Mouse (Mus musculus) forebrain, embryonic 15.5 days (tissue): ENCODE results near the gene Znhit3. TPM values are rescaled to one million over a fixed set of nuclear protein-coding genes. Genes with fewer than 3 reads are reported as not detected.
"Not testable (repeated sequence)": the region's sequence is repeated elsewhere in the genome, so short reads cannot be mapped to it uniquely, and the experiment has no call there.

ENCODE experiments used
- ATAC-seq: fragments of 200-750 bp; cut with Nextera tagmentation; replicated peaks from 2 replicates; pipeline ENCODE4 v1.8.0; 2017; ENCODE audit warnings: mild to moderate bottlenecking, moderate TSS enrichment, moderate library complexity
- H3K27ac ChIP-seq: fragments of 300-500 bp; sonication (generic); replicated peaks from 2 replicates; pipeline ENCODE4 v1.5.1; 2015; ENCODE audit warnings: mild to moderate bottlenecking, inconsistent platforms
- H3K27me3 ChIP-seq: fragments of 300-500 bp; sonication (generic); 2 replicates; pipeline ENCODE4 v1.6.1; 2015; ENCODE audit warnings: inconsistent platforms
- H3K36me3 ChIP-seq: fragments of 300-500 bp; sonication (generic); 2 replicates; pipeline ENCODE4 v1.6.1; 2015; ENCODE audit warnings: mild to moderate bottlenecking, inconsistent platforms
- H3K4me1 ChIP-seq: fragments of 300-500 bp; sonication (generic); 2 replicates; pipeline ENCODE4 v1.6.1; 2015; ENCODE audit warnings: inconsistent platforms
- H3K4me2 ChIP-seq: fragments of 300-500 bp; sonication (generic); replicated peaks from 2 replicates; pipeline ENCODE4 v1.6.1; 2015; ENCODE audit warnings: mild to moderate bottlenecking, inconsistent platforms
- H3K4me3 ChIP-seq: fragments of 300-500 bp; sonication (generic); 2 replicates; pipeline ENCODE4 v1.5.1; 2015; ENCODE audit warnings: mild to moderate bottlenecking, inconsistent platforms
- H3K9ac ChIP-seq: fragments of 300-500 bp; sonication (generic); replicated peaks from 2 replicates; pipeline ENCODE4 v1.6.1; 2015; ENCODE audit warnings: mild to moderate bottlenecking, inconsistent platforms
- H3K9me3 ChIP-seq: fragments of 300-500 bp; sonication (generic); 2 replicates; pipeline ENCODE4 v1.6.1; 2016; ENCODE audit warnings: inconsistent platforms
- WGBS: fragments of 180-500 bp; shearing (Covaris S2); methylation state at CpG from one replicate; pipeline ENCODE4 v1.1.7; 2015; ENCODE audit warnings: mixed read lengths; 5-methylcytosine and 5-hydroxymethylcytosine counted together
- polyA plus RNA-seq: library from polyadenylated mRNA; unstranded; fragments of >200 nt; fragmentation: Nextera tagmentation; extraction: Ambion mirVana; gene quantifications from 2 replicates; pipeline ENCODE4 v1.2.1, GENCODE M21; 2015

Znhit3 gene
- polyA plus RNA-seq, 1 experiment from 2014 or later = 61.7 TPM

DNA sequence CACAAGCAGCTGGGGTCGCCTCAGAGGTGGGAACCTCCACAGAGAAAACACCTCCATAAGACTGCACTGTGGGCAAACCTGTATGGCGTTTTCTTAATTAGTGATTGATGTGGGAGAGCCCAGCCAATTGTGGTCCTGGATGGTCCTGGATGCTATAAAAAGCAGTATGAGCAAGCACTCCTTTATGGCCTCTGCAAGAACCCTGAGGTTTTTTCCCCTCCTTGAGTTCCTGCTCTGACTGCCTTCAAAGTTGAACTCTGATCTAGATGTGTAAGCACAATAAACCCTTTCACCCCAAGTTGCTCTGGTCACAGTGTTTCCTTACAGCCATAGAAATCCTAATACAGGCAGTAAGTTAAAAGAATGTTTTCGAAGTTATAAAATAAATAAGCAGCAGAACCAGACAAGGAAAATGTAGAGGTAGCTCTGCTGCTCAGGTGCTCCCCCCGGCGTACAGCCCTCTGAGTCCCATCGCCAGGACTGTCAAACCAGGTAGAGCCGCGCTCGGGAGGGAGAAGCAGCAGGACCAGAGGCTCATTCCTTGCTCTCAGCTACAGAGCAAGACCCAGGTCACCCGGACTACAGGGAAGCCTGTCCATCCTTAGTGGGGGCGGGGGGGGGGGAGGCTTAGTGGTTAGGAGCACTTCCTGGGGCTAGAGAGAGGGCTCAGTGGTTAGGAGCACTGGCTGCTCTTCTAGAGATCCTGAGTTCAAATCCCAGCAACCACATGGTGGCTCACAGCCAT, 29.2 kb downstream of the Znhit3 start:
- H3K4me1 ChIP-seq = no peaks in the 10 kb centered on the region
- H3K27ac ChIP-seq = no peak overlapping the region
- no peaks in the 10 kb centered on the region for H3K9me3 ChIP-seq
- no peak for ATAC-seq
- peaks cover 46% of the 10 kb centered on the region for H3K36me3 ChIP-seq
- no peaks in the 10 kb centered on the region for H3K27me3 ChIP-seq
- H3K4me3 ChIP-seq = no peak overlapping the region
- H3K4me2 ChIP-seq = no peak overlapping the region
- WGBS = 90% methylated on average over 11 of the region's 11 CpGs
- H3K9ac ChIP-seq = no peak overlapping the region

DNA sequence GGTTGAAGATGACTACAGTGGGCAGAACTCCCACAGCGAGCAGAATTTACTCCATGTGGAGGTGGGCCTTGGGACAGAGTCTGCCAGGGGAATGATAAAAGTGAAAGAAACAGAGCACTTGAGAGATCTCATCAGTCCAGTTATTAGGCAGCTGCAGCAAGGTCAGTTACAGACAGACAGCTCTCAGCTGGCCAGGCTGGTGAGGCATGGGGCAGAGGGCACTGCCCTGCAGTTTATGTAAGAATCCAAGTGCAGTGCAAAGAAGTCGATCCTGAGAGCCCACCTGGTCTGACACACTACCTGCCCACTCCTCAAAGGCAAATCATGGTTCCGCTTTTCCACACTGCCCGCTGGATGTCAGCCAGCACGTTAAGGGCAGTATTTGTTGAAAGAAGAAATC, 29.9 kb downstream of the Znhit3 start:
- 95% methylated on average over 5 of the region's 5 CpGs for WGBS

DNA sequence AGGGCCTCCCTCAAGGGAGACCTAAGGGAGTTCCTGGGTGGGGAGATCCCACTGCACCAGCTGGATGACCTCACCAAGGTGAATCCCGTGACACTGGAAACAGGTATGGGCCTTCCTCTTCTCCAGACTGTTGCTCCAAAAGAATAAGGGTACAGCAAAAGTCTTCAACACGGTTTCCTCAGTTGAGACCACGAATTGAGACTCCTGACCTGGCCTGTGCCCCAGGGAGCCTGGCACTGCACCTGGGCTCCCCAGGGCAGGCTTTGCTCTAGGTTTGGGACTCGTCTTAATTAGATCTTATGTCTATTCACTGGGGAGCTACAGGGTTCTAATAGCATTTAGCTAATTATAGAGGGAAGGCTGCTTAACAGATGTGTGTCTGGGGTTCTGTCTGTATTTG, 30.9 kb downstream of the Znhit3 start:
- Histone ChIP-seq H3K27me3 (no peaks in the 10 kb centered on the region), H3K4me2 (no peak overlapping the region), H3K9ac (no peak overlapping the region), H3K4me3 (no peak overlapping the region), H3K27ac (no peak overlapping the region), H3K4me1 (peaks cover 7% of the 10 kb centered on the region), H3K9me3 (no peaks in the 10 kb centered on the region), H3K36me3 (peaks cover 41% of the 10 kb centered on the region)
- no peak for ATAC-seq
- 80% methylated on average over 4 of the region's 4 CpGs for WGBS

More for the DNA sequence above, 29.9 kb downstream of the Znhit3 start:
- H3K4me3 ChIP-seq = no peak overlapping the region
- no peak overlapping the region for H3K27ac ChIP-seq
- peaks cover under 1% of the 10 kb centered on the region; the same call in 1 of the 2 replicates for H3K4me1 ChIP-seq
- ATAC-seq = no peak
- no peaks in the 10 kb centered on the region for H3K27me3 ChIP-seq
- H3K36me3 ChIP-seq = peaks cover 41% of the 10 kb centered on the region
- no peak overlapping the region for H3K4me2 ChIP-seq
- H3K9me3 ChIP-seq = no peaks in the 10 kb centered on the region
- no peak overlapping the region for H3K9ac ChIP-seq

DNA sequence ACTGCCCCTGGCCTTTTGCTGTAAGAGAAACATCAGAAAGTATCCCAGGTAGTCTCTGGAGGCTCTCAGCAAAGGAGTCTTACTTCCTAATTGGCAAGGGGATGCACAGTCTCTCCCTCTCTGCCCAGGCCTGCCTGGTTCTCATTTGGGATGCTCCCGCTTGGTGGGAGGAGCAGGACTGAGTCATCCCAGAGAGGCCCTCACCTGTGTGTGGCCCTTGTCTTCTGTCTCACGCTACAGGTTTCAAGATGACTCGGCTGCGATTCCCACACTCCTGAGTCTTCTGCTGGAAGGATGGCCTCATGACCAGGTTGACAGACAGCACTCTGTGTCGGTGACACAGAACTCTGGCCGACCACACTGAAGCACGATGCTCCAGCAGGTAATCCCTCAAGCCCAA, 33.8 kb downstream of the Znhit3 start:
- no peak for ATAC-seq
- H3K27me3 ChIP-seq = no peaks in the 10 kb centered on the region
- no peak overlapping the region for H3K9ac ChIP-seq
- H3K36me3 ChIP-seq = peaks cover 24% of the 10 kb centered on the region
- no peak overlapping the region for H3K4me3 ChIP-seq
- H3K4me2 ChIP-seq = no peak overlapping the region
- H3K9me3 ChIP-seq = no peaks in the 10 kb centered on the region
- no peak overlapping the region for H3K27ac ChIP-seq
- WGBS = 97% methylated on average over 7 of the region's 7 CpGs
- peaks cover 15% of the 10 kb centered on the region for H3K4me1 ChIP-seq

DNA sequence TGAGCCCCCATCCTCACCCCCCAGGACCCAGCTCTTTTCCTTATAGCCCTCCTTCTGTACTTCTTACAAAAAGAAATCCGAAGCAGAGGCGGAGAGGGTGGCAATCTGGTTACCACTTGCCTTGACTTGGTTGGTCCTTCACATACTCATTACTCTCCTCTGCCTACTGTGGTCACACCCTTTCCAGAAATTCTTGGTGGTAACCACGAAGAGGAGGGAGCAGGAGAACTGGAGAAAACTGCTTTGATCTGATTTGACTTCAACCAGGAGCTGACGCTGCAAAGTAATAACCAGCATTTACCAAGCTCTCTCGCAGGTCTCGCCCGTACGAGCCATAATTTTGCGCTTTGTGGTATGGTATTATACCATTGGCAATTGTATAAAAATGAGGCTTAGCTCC, 35.2 kb downstream of the Znhit3 start:
- peaks cover 15% of the 10 kb centered on the region for H3K4me1 ChIP-seq
- WGBS = 59% methylated on average over 9 of the region's 9 CpGs
- ATAC-seq = peak; percentile 17; the same call in 1 of the 2 replicates
- peak overlapping the region; percentile 81 for H3K4me2 ChIP-seq
- no peaks in the 10 kb centered on the region for H3K9me3 ChIP-seq
- peak overlapping the region; percentile 96 for H3K4me3 ChIP-seq
- no peaks in the 10 kb centered on the region for H3K27me3 ChIP-seq
- peak overlapping the region; percentile 85 for H3K9ac ChIP-seq
- H3K27ac ChIP-seq = peak overlapping the region; percentile 85
- peaks cover 16% of the 10 kb centered on the region for H3K36me3 ChIP-seq

DNA sequence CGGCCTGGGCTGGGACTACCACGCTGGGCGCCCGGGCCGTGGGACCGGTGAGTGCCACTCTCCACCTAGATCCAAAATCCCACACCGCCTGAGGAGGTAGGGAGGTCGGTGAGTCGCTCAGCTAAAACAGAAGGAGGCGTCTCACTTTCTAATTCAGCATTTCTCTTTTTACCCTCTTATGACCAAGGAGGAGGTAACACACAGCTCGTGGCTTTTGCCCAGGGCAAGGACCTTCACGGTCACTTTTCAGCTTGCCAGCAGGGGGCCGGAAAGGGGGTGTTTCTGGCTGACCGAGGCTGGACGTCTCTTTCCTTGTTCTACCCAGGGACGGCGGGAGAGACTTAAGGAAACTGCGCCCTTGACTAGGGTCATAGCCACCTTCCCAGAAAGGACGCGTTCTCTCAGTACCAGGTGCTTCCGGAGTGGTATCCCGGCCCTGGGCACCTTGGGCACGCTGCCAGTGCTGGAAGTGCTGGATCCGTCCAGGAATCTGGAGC, 35.7 kb downstream of the Znhit3 start:
- H3K9me3 ChIP-seq = no peaks in the 10 kb centered on the region
- WGBS = under 1% methylated on average over 24 of the region's 24 CpGs
- peaks cover 15% of the 10 kb centered on the region for H3K4me1 ChIP-seq
- H3K4me3 ChIP-seq = peak overlapping the region; percentile 96
- peak; percentile 45 for ATAC-seq
- H3K9ac ChIP-seq = peak overlapping the region; percentile 85
- no peaks in the 10 kb centered on the region for H3K27me3 ChIP-seq
- H3K36me3 ChIP-seq = peaks cover 14% of the 10 kb centered on the region
- H3K4me2 ChIP-seq = peak overlapping the region; percentile 81
- peak overlapping the region; percentile 85 for H3K27ac ChIP-seq

DNA sequence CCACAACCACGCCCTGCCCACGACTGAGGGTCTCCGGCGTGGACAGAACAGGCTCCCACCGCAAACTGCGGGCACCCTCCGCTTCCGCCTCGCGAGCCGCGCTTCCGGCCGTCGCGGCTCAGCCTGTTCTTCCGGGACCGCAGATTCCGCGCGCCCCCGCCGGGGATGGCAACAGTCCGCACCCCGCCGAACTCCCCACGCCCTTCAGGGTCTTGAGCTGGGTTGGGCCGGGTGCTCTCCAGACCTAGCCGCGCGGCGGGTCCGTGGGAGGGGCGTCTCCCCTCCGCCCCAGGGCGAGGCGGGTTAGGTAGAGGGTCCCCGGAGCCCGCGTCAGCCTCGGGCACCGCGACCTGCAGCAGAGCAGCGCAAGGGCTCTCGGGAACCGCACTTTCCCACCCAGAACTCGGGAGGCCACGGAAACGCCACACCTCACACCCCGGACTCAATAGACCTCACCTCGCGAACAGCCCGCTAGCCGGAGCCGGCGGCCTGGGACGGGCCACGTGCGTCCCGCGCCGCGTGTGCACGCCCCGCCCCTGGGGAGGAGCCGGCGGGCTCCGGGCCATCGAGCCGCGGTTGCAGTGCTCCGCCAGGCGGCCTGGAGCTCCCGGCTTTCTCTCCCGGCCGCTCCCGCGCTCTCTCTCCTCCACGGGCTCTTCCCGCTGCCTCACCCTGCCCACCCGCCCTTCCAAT, 36.2 kb downstream of the Znhit3 start, which contains the start of the genes Myo19 and Pigw:
Myo19 (plus strand) TSS at position 377 of the 693 bp plus-strand sequence.
Pigw (minus strand) TSS at position 514 of the 693 bp plus-strand sequence.
- Histone ChIP-seq H3K9me3 (no peaks in the 10 kb centered on the region), H3K9ac (peak within 1 kb of the TSS; percentile 85), H3K4me3 (peak within 1 kb of the TSS; percentile 96), H3K4me1 (peaks cover 15% of the 10 kb centered on the region), H3K4me2 (peak within 1 kb of the TSS; percentile 81), H3K27ac (peak within 1 kb of the TSS; percentile 85), H3K36me3 (peaks cover 8% of the 10 kb centered on the region), H3K27me3 (no peaks in the 10 kb centered on the region)
- peak; percentile 97 for ATAC-seq
- WGBS = under 1% methylated on average over 81 of the region's 81 CpGs

DNA sequence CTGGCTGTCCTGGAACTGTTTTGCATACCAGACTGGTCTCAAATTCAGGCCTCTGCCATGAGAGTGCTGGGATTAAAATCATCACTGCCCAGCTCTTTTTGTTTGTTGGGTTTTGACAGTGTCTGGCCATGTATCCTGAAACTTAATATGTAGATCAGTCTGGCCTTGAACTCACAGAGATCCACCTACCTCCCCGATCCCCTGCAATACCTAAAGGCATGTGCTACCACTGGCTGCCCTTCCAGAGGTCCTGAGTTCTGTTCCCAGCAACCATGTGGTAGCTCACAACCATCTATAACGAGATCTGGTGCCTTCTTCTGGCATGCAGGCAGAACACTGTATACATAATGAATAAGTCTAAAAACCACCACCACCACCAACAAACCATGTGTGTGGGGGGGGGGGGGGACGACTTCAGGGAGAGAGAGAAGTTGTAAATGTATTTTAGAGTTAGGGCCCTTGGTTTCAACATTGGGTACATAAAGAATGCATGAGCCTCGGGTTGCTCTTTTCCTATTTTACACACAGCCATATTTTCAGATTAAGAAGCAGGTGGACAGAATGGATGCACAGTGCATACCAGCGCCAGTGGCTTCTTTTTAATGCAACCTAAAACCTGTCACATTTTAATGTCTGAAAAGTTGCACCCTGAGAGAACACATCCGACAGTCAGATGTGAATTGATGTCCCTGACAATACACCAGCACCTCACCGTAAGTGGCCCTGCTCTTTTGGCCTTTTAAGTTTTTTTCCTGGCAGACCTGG, 37.0 kb downstream of the Znhit3 start:
- Histone ChIP-seq H3K9me3 (no peaks in the 10 kb centered on the region), H3K36me3 (0 out of 2 replicates have a peak, but pooled peaks cover 4% of the 10 kb centered on the region), H3K4me3 (peak overlapping the region; percentile 96), H3K4me2 (peak overlapping the region; percentile 81), H3K9ac (peak overlapping the region; percentile 85), H3K4me1 (peaks cover 15% of the 10 kb centered on the region), H3K27ac (peak overlapping the region; percentile 85), H3K27me3 (no peaks in the 10 kb centered on the region)
- WGBS = 22% methylated on average over 7 of the region's 7 CpGs
- no peak for ATAC-seq

DNA sequence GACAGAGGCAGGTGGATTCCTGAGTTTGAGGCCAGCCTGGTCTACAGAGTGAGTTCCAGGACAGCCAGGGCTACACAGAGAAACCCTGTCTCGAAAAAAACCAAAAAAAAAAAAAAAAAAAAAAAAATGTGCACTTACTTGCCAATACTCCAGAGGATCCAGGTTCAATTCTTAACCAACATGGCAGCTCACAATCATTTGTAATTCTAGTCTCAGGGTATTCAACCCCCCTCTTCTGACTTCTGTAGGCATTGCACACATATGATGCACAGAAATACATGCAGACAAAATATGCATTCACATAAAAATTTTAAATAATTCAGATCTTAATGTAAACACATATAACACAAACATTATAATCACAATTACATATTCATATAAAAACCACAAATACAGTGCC, 40.1 kb downstream of the Znhit3 start:
- H3K9me3 ChIP-seq, H3K27ac ChIP-seq, H3K27me3 ChIP-seq, H3K4me2 ChIP-seq, H3K36me3 ChIP-seq, ATAC-seq, H3K4me3 ChIP-seq, H3K9ac ChIP-seq: not testable (repeated sequence)
- peaks cover 19% of the 10 kb centered on the region for H3K4me1 ChIP-seq
- 71% methylated on average over 1 of the region's 1 CpGs for WGBS

DNA sequence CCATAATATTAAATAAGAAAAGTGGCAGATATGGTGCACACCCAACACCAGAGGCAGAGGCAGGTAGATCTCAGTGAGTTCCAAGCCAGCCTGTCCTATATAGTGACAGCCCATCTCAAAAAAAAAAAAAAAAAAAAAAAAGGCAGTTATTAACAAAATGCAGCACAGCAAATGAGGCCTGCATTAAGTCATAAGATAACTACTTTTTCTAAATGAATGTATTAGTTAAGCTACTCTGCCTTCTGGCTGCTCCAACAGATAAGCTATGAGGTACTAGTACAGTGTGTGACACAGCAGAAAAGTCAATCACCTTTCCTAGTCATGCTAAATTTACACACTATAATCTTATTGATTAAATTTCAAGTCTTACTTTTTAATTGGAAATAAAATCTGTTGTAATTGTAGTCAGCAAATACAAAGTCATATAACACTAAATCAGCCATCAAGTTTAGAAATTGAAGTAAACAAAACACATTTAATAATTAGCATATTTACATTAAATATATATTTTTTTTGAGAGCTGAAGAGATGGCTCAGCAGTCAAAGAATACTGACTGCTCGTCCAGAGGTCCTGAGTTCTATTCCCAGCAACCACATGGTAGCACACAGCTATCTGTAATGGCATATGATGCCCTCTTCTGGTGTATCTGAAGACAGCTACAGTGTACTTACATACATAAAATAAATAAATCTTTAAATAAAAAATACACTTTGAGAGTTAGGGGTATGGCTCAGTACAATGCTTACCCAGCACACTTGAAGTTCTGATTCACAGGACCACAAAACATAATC, 42.9 kb downstream of the Znhit3 start:
- H3K9ac ChIP-seq = no peak overlapping the region
- H3K27me3 ChIP-seq = no peaks in the 10 kb centered on the region
- WGBS = 53% methylated on average over 1 of the region's 1 CpGs

DNA sequence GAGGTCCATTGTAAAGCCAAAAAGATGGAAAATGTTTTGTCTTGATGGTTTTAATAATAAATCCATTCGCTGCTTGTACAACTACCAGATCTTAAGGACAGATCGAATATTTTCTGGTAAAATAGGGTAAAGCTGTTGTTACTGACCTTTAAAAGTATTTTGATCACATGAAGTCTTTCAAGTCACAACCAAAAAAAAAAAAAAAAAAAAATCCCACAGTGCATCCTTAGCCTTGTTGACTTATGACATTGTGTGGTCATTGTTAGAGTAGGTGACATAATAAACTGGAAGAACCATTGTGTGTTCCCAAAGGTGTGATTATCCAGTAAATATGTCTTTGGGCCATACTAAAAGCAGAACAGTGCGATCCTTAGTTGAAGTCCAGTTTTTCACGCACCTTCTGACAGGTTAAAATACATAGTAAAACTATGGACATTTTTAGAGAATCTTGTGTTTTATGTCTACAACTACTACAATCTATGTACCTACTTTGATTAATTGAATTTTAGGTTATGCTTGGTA, 44.6 kb downstream of the Znhit3 start:
- Histone ChIP-seq H3K27me3 (no peaks in the 10 kb centered on the region), H3K4me2 (peak overlapping the region; percentile 55), H3K9me3 (no peaks in the 10 kb centered on the region), H3K9ac (peak overlapping the region; percentile 95), H3K27ac (peak overlapping the region; percentile 99), H3K4me1 (peaks cover 26% of the 10 kb centered on the region), H3K4me3 (peak overlapping the region; percentile 96), H3K36me3 (no peaks in the 10 kb centered on the region)
- ATAC-seq = no peak
- 81% methylated on average over 4 of the region's 4 CpGs for WGBS

More for the DNA sequence above, 42.9 kb downstream of the Znhit3 start:
- no peak overlapping the region for H3K27ac ChIP-seq
- no peaks in the 10 kb centered on the region for H3K36me3 ChIP-seq
- H3K4me2 ChIP-seq = no peak overlapping the region
- H3K4me3 ChIP-seq = no peak overlapping the region
- no peaks in the 10 kb centered on the region for H3K9me3 ChIP-seq
- peaks cover 16% of the 10 kb centered on the region for H3K4me1 ChIP-seq
- ATAC-seq = no peak
